Mouse (Mus musculus): ENCODE data around the gene Tmem258. TPM values are rescaled to one million over a fixed set of nuclear protein-coding genes. Genes with fewer than 3 reads are reported as not detected.
"Not testable (repeated sequence)": the region's sequence is repeated elsewhere in the genome, so short reads cannot be mapped to it uniquely, and the experiment has no call there.

The Tmem258 gene
- 379 and 471 TPM in 2 replicates for polyA plus RNA-seq (2015; fragmentation: Nextera tagmentation; extraction: Ambion mirVana)

DNA sequence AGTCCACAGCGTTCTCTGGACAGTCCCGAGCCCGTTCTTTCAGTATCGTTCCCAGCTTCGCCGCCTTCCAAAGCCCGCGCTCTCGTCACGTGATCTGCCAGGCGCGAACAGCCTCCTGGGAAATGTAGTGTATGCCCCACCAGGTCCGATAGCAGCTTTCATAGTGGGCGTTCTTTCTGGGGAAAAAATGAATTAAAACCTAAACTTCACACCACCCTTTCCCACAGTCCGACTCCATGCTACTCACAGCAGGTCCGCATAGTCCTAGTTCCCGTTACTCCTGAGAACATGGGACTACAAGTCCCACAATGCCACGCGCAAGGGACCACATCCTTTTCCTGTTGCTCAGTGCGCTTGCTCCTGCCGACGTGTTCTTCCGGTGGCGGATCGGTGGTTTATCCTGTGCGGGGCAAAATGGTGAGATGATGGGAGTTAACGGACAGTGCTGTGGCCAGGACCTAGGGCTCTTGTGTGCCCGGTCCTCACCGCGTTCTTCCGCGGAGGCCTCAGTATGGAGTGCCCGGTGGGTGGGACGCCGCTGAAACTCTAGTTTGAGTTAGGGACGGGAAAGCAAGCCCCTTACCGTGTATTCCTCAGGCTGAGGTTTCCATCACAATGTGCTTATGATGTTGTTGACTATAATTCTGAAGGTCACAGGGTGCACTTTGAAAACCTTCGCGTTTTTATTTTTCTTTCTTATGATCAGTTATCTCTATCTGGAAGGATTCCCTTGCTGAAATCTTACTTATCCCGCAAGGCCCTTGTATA, at the start of gene Tmem258, which contains the start of gene Fen1:
TSS of gene Tmem258 (plus strand) at position 167 of the 768 bp plus-strand sequence.
TSS of gene Fen1 (minus strand) at position 322 of the 768 bp plus-strand sequence.
- Histone ChIP-seq H3K27ac (peak within 1 kb of the TSS; percentile 83), H3K4me3 (peak within 1 kb of the TSS; percentile 78), H3K4me1 (peaks cover 16% of the 10 kb centered on the region), H3K9ac (peak within 1 kb of the TSS; percentile 75), H3K4me2 (peak within 1 kb of the TSS; percentile 76), H3K27me3 (no peaks in the 10 kb centered on the region), H3K9me3 (no peaks in the 10 kb centered on the region), H3K36me3 (peaks cover 57% of the 10 kb centered on the region)
- peak; percentile 90 for ATAC-seq (ENCODE audit: insufficient number of reproducible peaks, low FRiP score, low TSS enrichment, low read depth)
- WGBS: under 1% methylated on average over 40 of the region's 40 CpGs

DNA sequence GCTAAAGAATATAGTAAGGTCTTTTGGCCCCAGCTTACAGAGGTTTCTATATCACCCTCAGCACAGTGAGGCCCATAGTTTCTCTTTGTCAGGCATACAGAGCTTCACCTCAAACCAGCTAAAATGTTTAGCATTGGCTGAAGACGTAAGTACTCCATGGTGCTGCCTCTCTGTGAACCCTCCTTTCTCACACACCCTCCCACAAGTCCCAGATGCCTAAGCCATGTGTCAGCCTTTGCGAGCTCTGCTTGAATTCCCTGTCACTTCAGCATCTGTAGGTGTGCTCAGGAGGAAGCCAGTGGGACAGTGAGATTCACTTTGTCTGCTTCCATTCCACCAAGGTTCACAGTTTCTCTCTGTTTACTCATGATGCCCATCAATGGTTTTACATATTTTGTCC, 46.1 kb upstream of the Tmem258 start:
- H3K4me3 ChIP-seq: no peak overlapping the region
- no peaks in the 10 kb centered on the region for H3K4me1 ChIP-seq
- WGBS: 51% methylated on average over 2 of the region's 2 CpGs
- H3K4me2 ChIP-seq: no peak overlapping the region
- no peak overlapping the region for H3K27ac ChIP-seq
- no peaks in the 10 kb centered on the region for H3K9me3 ChIP-seq
- no peak overlapping the region for H3K9ac ChIP-seq
- H3K36me3 ChIP-seq: no peaks in the 10 kb centered on the region
- no peak for ATAC-seq (ENCODE audit: insufficient number of reproducible peaks, low FRiP score, low TSS enrichment, low read depth)
- H3K27me3 ChIP-seq: no peaks in the 10 kb centered on the region

DNA sequence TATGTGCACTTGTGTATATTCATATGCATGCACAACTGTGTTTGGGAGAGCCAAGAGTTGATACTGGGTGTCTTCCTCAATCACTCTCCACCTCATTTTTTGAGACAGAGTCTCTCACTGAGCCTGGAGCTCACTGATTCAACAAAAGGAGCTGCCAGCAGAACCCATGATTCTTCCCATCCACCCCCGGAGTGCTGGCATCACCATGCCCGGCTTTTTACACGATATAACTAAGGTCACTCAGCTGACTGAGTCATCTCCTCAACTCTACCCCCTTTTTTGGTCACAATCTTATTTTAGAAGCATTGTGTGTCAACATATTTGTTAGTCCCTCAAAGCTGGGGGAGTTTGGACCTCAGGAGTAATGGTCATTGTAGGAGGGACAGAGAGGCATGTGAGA, 39.9 kb upstream of the Tmem258 start:
- Histone ChIP-seq H3K4me2 (no peak overlapping the region), H3K36me3 (no peaks in the 10 kb centered on the region), H3K9me3 (no peaks in the 10 kb centered on the region), H3K27ac (no peak overlapping the region), H3K4me1 (no peaks in the 10 kb centered on the region), H3K9ac (no peak overlapping the region), H3K27me3 (no peaks in the 10 kb centered on the region), H3K4me3 (no peak overlapping the region)
- no peak for ATAC-seq (ENCODE audit: insufficient number of reproducible peaks, low FRiP score, low TSS enrichment, low read depth)
- WGBS: 90% methylated on average over 3 of the region's 3 CpGs

DNA sequence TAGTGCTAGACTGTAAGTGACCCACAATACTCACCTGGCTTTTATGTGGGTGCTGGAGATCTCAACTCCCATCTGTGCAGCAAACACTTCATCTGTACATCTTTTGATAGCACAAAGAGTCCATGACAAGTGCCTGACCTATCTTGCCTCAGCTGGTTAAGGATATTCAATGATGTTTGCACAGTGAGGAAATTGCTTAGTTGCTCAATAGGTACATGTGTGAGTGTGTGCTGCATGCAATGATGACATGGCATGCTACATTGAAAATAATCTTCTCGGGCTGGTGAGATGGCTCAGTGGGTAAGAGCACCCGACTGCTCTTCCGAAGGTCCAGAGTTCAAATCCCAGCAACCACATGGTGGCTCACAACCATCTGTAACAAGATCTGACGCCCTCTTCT, 37.9 kb upstream of the Tmem258 start:
- WGBS: 81% methylated on average over 4 of the region's 4 CpGs
- not testable (repeated sequence) for ATAC-seq (ENCODE audit: insufficient number of reproducible peaks, low FRiP score, low TSS enrichment, low read depth); H3K27me3 ChIP-seq; H3K4me3 ChIP-seq; H3K4me1 ChIP-seq; H3K9me3 ChIP-seq; H3K27ac ChIP-seq; H3K36me3 ChIP-seq; H3K9ac ChIP-seq; H3K4me2 ChIP-seq

DNA sequence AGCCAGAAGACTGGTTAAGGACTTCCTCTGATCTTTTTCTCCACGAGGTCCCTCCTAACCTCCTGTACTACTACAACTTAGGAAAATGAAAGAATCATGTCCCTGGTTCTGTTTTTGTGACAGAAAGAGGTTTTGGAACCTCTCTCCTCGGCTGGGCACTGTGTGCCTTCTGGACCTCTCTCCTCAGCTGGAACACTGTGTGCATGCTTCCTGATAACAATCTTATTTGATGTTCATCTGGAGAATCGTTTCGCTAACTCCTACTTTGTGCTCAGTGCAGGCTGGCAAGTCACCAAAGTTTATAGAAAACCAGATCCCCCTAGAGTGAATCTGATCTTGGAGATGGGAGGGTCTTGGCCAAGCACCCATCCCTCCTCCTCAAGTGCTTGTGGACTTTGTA, 36.7 kb upstream of the Tmem258 start:
- 70% methylated on average over 4 of the region's 4 CpGs for WGBS
- Histone ChIP-seq H3K27me3 (no peaks in the 10 kb centered on the region), H3K36me3 (no peaks in the 10 kb centered on the region), H3K4me3 (no peak overlapping the region), H3K4me1 (no peaks in the 10 kb centered on the region), H3K27ac (no peak overlapping the region), H3K4me2 (no peak overlapping the region), H3K9me3 (no peaks in the 10 kb centered on the region), H3K9ac (no peak overlapping the region)
- ATAC-seq (ENCODE audit: insufficient number of reproducible peaks, low FRiP score, low TSS enrichment, low read depth): no peak

DNA sequence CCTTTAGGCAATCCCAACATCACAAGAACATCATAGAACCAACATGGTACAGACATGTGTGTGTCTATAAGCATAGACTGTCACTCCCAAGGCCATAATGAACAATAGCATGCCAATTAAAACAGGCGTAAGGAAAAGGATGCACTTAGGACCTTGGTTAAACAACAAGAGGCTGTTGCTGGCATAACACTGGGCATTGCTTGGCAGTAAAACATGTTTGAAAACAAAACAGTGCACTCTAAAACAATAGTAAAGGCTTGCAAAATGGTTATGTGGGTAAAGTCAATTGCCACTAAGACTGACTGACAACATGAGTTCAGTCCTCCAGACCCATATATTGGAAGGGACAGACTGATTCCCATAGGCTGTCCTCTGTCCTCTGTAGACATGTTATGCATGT, 35.9 kb upstream of the Tmem258 start:
- no peak for ATAC-seq (ENCODE audit: insufficient number of reproducible peaks, low FRiP score, low TSS enrichment, low read depth)
- H3K4me3 ChIP-seq: no peak overlapping the region
- H3K4me2 ChIP-seq: no peak overlapping the region
- no peaks in the 10 kb centered on the region for H3K27me3 ChIP-seq
- H3K9me3 ChIP-seq: no peaks in the 10 kb centered on the region
- H3K4me1 ChIP-seq: no peaks in the 10 kb centered on the region
- no peaks in the 10 kb centered on the region for H3K36me3 ChIP-seq
- WGBS: 86% methylated on average over 1 of the region's 1 CpGs
- H3K9ac ChIP-seq: no peak overlapping the region
- H3K27ac ChIP-seq: no peak overlapping the region

DNA sequence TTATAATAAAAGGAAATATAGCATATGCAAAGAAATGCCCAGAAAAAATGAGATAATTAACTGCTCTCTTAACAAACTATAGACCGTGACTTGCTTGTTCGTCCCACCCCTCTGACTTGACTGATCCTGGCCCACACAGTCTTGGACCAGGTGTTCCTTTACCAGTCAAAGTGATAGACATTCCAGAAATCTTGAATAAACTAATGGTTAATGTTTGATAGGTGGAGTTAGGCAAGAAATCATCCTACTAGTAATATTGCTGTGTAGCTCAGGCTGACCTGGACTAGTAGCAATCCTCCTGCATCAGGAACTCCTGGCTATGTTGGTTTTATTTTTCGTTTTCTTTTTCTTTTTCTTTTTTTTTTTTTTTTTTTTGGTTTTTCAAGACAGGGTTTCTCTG, 35.4 kb upstream of the Tmem258 start:
- H3K27ac ChIP-seq: no peak overlapping the region
- no peak overlapping the region for H3K9ac ChIP-seq
- WGBS: 82% methylated on average over 3 of the region's 3 CpGs
- no peaks in the 10 kb centered on the region for H3K36me3 ChIP-seq
- H3K27me3 ChIP-seq: no peaks in the 10 kb centered on the region
- H3K4me3 ChIP-seq: no peak overlapping the region
- no peaks in the 10 kb centered on the region for H3K4me1 ChIP-seq
- H3K4me2 ChIP-seq: no peak overlapping the region
- no peaks in the 10 kb centered on the region for H3K9me3 ChIP-seq
- no peak for ATAC-seq (ENCODE audit: insufficient number of reproducible peaks, low FRiP score, low TSS enrichment, low read depth)

DNA sequence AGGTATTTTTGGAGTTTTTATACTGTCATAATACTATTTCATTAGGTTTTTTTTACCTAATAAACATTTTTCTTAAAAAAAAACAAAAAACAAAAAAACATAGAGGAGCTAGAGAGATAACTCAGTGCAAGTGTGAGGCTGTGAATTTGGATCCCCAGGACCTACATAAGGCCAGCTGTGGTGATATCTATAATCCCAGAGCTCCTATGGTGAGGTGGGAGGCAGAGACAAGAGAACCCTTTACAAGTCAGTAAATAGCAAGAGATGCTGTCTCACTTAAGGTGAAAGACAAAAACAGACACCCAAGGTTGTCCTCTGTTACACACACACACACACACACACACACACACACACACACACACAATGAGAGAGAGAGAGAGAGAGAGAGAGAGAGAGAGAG, 34.6 kb upstream of the Tmem258 start:
- ATAC-seq (ENCODE audit: insufficient number of reproducible peaks, low FRiP score, low TSS enrichment, low read depth): no peak
- Histone ChIP-seq H3K27me3 (no peaks in the 10 kb centered on the region), H3K9me3 (no peaks in the 10 kb centered on the region), H3K36me3 (no peaks in the 10 kb centered on the region), H3K4me2 (no peak overlapping the region), H3K27ac (no peak overlapping the region), H3K9ac (no peak overlapping the region), H3K4me1 (no peaks in the 10 kb centered on the region), H3K4me3 (no peak overlapping the region)

DNA sequence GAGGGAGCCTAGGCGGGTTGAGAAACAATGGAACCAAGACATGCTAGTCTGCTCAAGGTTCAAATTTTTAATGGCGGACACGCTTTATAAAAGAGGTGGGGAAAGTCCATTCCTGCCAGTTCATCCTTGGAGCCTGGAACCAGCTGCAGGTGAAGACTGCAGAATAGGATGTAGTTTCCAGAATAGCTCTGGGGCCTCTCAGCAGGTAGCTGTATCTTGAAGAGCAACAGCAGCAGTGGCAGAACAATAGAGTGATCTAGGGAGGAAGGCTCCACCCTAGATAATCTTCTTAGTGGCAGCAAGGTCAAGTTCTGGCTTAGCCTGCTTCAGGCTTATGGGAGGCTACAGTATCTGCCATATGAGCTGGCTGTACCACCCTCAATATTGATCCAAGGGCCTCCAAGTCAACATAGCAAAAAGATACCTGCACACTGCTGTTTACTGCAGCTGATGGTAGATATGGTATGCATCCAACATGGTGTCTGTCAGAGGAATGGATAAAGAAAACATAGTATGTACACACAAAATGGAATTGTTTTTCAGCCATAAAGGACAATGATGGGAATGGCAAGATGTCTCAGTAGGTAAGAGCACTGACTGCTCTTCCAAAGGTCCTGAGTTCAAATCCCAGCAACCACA, 34.0 kb upstream of the Tmem258 start:
- H3K9ac ChIP-seq; ATAC-seq (ENCODE audit: insufficient number of reproducible peaks, low FRiP score, low TSS enrichment, low read depth); H3K4me1 ChIP-seq; H3K9me3 ChIP-seq; H3K4me3 ChIP-seq; H3K36me3 ChIP-seq; H3K4me2 ChIP-seq; H3K27ac ChIP-seq; H3K27me3 ChIP-seq: not testable (repeated sequence)
- WGBS: 86% methylated on average over 3 of the region's 3 CpGs

DNA sequence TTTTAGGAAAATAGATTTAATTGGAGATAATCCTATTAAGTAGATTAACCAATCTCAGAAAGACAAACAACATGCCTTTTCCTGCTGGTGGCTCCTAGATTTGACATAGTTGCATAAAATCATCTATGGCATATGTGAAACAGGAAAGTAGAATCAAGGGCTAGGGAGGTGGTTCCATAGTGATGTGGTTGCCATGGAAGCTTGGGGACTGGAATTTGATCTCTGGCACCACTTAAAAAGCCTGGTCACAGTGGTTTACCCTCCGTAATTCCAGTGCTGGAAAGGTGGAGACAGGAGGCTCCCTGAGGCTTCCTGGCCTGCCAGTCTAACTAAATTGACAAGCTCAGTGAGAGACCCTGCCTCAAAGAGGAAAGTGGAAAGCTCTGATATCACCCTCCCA, 33.3 kb upstream of the Tmem258 start:
- Histone ChIP-seq H3K4me3 (no peak overlapping the region), H3K4me1 (no peaks in the 10 kb centered on the region), H3K36me3 (no peaks in the 10 kb centered on the region), H3K27ac (no peak overlapping the region), H3K4me2 (no peak overlapping the region), H3K9me3 (no peaks in the 10 kb centered on the region), H3K27me3 (no peaks in the 10 kb centered on the region), H3K9ac (no peak overlapping the region)
- WGBS: 28% methylated on average over 1 of the region's 1 CpGs
- ATAC-seq (ENCODE audit: insufficient number of reproducible peaks, low FRiP score, low TSS enrichment, low read depth): no peak

DNA sequence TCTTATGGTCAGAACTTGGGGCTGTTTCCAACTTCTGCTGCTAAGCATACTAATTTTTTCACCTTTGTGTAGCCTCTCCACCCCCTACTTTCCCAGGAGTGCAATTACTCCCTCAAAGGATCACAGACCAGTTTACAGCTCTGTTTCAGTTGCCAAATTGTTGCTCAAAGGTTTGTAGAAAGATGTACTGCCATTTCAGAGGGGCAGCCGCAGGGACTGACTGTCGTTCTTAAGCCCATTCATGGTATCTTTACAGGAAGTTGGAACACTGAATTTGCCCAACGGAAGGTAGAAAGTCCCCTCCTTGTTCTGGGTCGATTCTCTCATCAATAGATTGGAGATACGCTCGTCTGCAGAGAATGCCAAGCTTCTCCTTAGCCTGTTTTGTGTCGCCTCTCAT, 32.5 kb upstream of the Tmem258 start:
- ATAC-seq (ENCODE audit: insufficient number of reproducible peaks, low FRiP score, low TSS enrichment, low read depth): no peak
- no peaks in the 10 kb centered on the region for H3K4me1 ChIP-seq
- no peak overlapping the region for H3K27ac ChIP-seq
- H3K36me3 ChIP-seq: no peaks in the 10 kb centered on the region
- H3K9ac ChIP-seq: no peak overlapping the region
- H3K4me2 ChIP-seq: no peak overlapping the region
- H3K9me3 ChIP-seq: no peaks in the 10 kb centered on the region
- no peaks in the 10 kb centered on the region for H3K27me3 ChIP-seq
- H3K4me3 ChIP-seq: no peak overlapping the region
- 77% methylated on average over 7 of the region's 7 CpGs for WGBS

DNA sequence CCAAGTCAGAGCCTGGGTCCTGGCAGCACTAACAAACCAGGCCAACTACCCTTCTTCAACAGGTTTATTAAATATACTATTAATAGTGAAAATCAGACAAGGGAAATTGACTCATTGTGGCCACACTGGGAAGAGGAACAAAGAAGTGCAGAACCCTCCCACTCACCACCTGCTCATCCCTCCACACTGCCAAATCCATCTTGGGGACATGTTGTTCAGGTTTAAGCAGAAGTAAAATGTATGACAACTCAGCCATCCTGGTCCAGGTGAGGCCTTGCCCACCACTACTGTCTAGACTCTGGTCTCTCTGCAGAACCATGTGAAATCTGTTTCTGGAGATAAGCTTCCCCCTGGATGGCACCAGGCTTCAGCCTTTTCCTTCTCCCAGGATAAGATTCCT, 32.0 kb upstream of the Tmem258 start:
- Histone ChIP-seq H3K27ac (no peak overlapping the region), H3K36me3 (no peaks in the 10 kb centered on the region), H3K9ac (no peak overlapping the region), H3K4me2 (no peak overlapping the region), H3K9me3 (no peaks in the 10 kb centered on the region), H3K4me1 (no peaks in the 10 kb centered on the region), H3K27me3 (no peaks in the 10 kb centered on the region), H3K4me3 (no peak overlapping the region)
- no peak for ATAC-seq (ENCODE audit: insufficient number of reproducible peaks, low FRiP score, low TSS enrichment, low read depth)
